Mouse (Mus musculus) mammary gland, adult 2 months (tissue): Measurements from ENCODE around the gene Hdhd3. TPM values are rescaled to one million over a fixed set of nuclear protein-coding genes. Genes with fewer than 3 reads are reported as not detected.

Source experiments
- polyA plus RNA-seq: library from polyadenylated mRNA; depleted of rRNA; stranded (reverse); fragments of >200 nt; gene quantifications from 2 replicates; pipeline ENCODE4 v1.2.3, GENCODE M21; 2012; ENCODE audit warnings: low replicate concordance; rRNA removed

Hdhd3 gene
- polyA plus RNA-seq = 12.1 and 15.6 TPM in 2 replicates

GRCm38 (mm10) chr4:62503374-62503970 is at the start of gene Hdhd3:
Gene Hdhd3 (minus strand): TSS chr4:62503467.

GRCm38 (mm10) chr4:62524651-62525488 is 21.6 kb upstream of the Hdhd3 start, which contains the start of the genes Pole3 and 4933430I17Rik:
Gene Pole3 (minus strand): TSS chr4:62525068.
Gene 4933430I17Rik (plus strand): TSS chr4:62525369.

GRCm38 (mm10) chr4:62519849-62520233 is 16.6 kb upstream of the Hdhd3 start, which contains the start of gene Alad:
Gene Alad (minus strand): TSS chr4:62519918.

GRCm38 (mm10) chr4:62479937-62480708 is 23.1 kb downstream of the Hdhd3 start, which contains the start of gene Bspry:
Gene Bspry (plus strand): TSS chr4:62480053.

GRCm38 (mm10) chr4:62470598-62471051 is 32.6 kb downstream of the Hdhd3 start, which contains the start of gene Wdr31:
Gene Wdr31 (minus strand): TSS chr4:62470896.

Other genes with a start within 250 kb of the Hdhd3 start
- gene Slc31a2, start 240.9 kb downstream of the Hdhd3 start, polyA plus RNA-seq = 19.1 and 38.9 TPM in 2 replicates
- gene Fkbp15, start 142.9 kb downstream of the Hdhd3 start, polyA plus RNA-seq = 42.8 and 49.2 TPM in 2 replicates
- gene Slc31a1, start 142.7 kb downstream of the Hdhd3 start, polyA plus RNA-seq = 9.0 and 21.7 TPM in 2 replicates
- gene Cdc26, start 94.8 kb downstream of the Hdhd3 start, polyA plus RNA-seq = 19.6 and 32.2 TPM in 2 replicates
- gene Prpf4, start 94.7 kb downstream of the Hdhd3 start, polyA plus RNA-seq = 9.4 and 14.1 TPM in 2 replicates
- gene Rnf183, start 68.2 kb downstream of the Hdhd3 start, polyA plus RNA-seq = 0.24 and 0.49 TPM in 2 replicates
- gene Wdr31, start 32.6 kb downstream of the Hdhd3 start, polyA plus RNA-seq = 0.62 and 1.2 TPM in 2 replicates
- gene Bspry, start 23.4 kb downstream of the Hdhd3 start, polyA plus RNA-seq = 10.6 and 11.3 TPM in 2 replicates
- 132 and 139 TPM in 2 replicates for gene Alad, start 16.5 kb upstream of the Hdhd3 start, polyA plus RNA-seq
- 10.1 and 17.1 TPM in 2 replicates for gene Pole3, start 21.6 kb upstream of the Hdhd3 start, polyA plus RNA-seq
- 0.22 TPM in 1 of 2 replicates, not detected in the other for gene 4933430I17Rik, start 21.9 kb upstream of the Hdhd3 start, polyA plus RNA-seq
- gene Rgs3, start 56.4 kb upstream of the Hdhd3 start, polyA plus RNA-seq = 78.3 and 83.9 TPM in 2 replicates